Mouse (Mus musculus): Measurements from ENCODE around the gene Cep83. TPM values are rescaled to one million over a fixed set of nuclear protein-coding genes. Genes with fewer than 3 reads are reported as not detected.
A peak's percentile ranks its signal among the peaks of the same experiment; 100 is the strongest.

The Cep83 gene
- polyA plus RNA-seq, 1 experiment from 2014 or later = 17.0 TPM

GRCm38 (mm10) chr10:94829407-94829806 is 141.0 kb downstream of the Cep83 start:
- WGBS = 53% methylated on average over 6 of the region's 6 CpGs
- no peaks in the 10 kb centered on the region for H3K27me3 ChIP-seq
- H3K4me2 ChIP-seq = no peak overlapping the region; the same call in 1 of the 2 replicates
- no peak overlapping the region for H3K9ac ChIP-seq
- peak; percentile 87 for ATAC-seq (ENCODE audit: low FRiP score, low read depth)
- H3K4me1 ChIP-seq (replicated peaks) = peaks cover 29% of the 10 kb centered on the region
- H3K36me3 ChIP-seq = peaks cover 21% of the 10 kb centered on the region
- no peaks in the 10 kb centered on the region for H3K9me3 ChIP-seq
- H3K4me3 ChIP-seq = no peak overlapping the region
- H3K27ac ChIP-seq (replicated peaks) = peak overlapping the region; percentile 78

- Histone ChIP-seq H3K4me1 (replicated peaks) (peaks cover 4% of the 10 kb centered on the region; the same call in 1 of the 2 replicates), H3K4me2 (no peak overlapping the region), H3K27ac (replicated peaks) (no peak overlapping the region), H3K9me3 (no peaks in the 10 kb centered on the region), H3K9ac (no peak overlapping the region), H3K4me3 (no peak overlapping the region), H3K27me3 (no peaks in the 10 kb centered on the region), H3K36me3 (peaks cover 25% of the 10 kb centered on the region)
- ATAC-seq (ENCODE audit: low FRiP score, low read depth) = no peak
- WGBS = 85% methylated on average over 9 of the region's 9 CpGs
Measured at GRCm38 (mm10) chr10:94835874-94836273, 147.4 kb downstream of the Cep83 start.

Data from hindbrain, embryonic 15.5 days (tissue).